ENCODE assay signal across 8 mouse cellular contexts in genomic region chr7:145112146-145112830, GRCm38 (mm10).
DNase-seq lines count a peak whose midpoint lies in the region; ATAC-seq and TF ChIP-seq lines count a peak whose summit lies in the region.

No protein-coding gene starts in this region.

- peak overlapping the region; percentile 51; the same call in 1 of the 2 replicates for H3K4me2 ChIP-seq in liver, embryonic 13.5 days

- H3K9ac ChIP-seq in liver, embryonic 13.5 days = no peak overlapping the region

- no peak overlapping the region for H3K4me3 ChIP-seq in kidney, adult 2 months (ENCODE audit: insufficient read depth, low read depth, low read length)
- H3K4me3 ChIP-seq in embryonic facial prominence, embryonic 10.5 days = no peak overlapping the region
- no peak overlapping the region for H3K4me3 ChIP-seq in liver, embryonic 13.5 days (replicated peaks)

- no peak for ATAC-seq in liver, embryonic 13.5 days (ENCODE audit: low read depth)

- DNase-seq in kidney, adult 2 months = no peak
- no peak for DNase-seq in kidney, postnatal 14 days
- peak; percentile 7 to 9 for DNase-seq in B cell, adult 2 months
- DNase-seq in embryonic facial prominence, embryonic 10.5 days (ENCODE audit: low spot score) = no peak
- DNase-seq in liver, embryonic 13.5 days = no peak
- DNase-seq in cerebellum, adult 9-11 months = no peak
- DNase-seq in frontal cortex, adult 2 months (ENCODE audit: extremely low spot score in 1 of 2, low spot score in 1 of 2) = no peak
- no peak for DNase-seq in gastrocnemius, postnatal 36 days

- no peaks in the 10 kb centered on the region for H3K36me3 ChIP-seq in kidney, adult 2 months (ENCODE audit: control insufficient read depth, insufficient read depth, low read length)
- no peaks in the 10 kb centered on the region for H3K36me3 ChIP-seq in embryonic facial prominence, embryonic 10.5 days (replicated peaks)
- no peaks in the 10 kb centered on the region for H3K36me3 ChIP-seq in liver, embryonic 13.5 days

- H3K4me1 ChIP-seq in kidney, adult 2 months (ENCODE audit: control insufficient read depth, insufficient read depth, low read length) = no peaks in the 10 kb centered on the region
- H3K4me1 ChIP-seq in embryonic facial prominence, embryonic 10.5 days = peaks cover 52% of the 10 kb centered on the region
- peaks cover 34% of the 10 kb centered on the region for H3K4me1 ChIP-seq in liver, embryonic 13.5 days (replicated peaks)

- no peak for TF ChIP-seq POLR2A in kidney, adult 2 months (IDR thresholded peaks at IDR 0.05; ENCODE audit: low read depth, low read length)

- no peaks in the 10 kb centered on the region for H3K27me3 ChIP-seq in kidney, adult 2 months (replicated peaks; ENCODE audit: control insufficient read depth, insufficient read depth, low read length)
- no peaks in the 10 kb centered on the region for H3K27me3 ChIP-seq in embryonic facial prominence, embryonic 10.5 days (replicated peaks; ENCODE audit: low read depth, poor library complexity, severe bottlenecking)
- H3K27me3 ChIP-seq in liver, embryonic 13.5 days = no peaks in the 10 kb centered on the region

- intact Hi-C loops in gastrocnemius, postnatal 36 days (cut with DNase I) = loop anchor here (5.0 kb wide), 1 partner anchor 175 kb away; the partner anchor contains the start of gene Ccnd1

- no peaks in the 10 kb centered on the region for H3K9me3 ChIP-seq in embryonic facial prominence, embryonic 10.5 days
- H3K9me3 ChIP-seq in liver, embryonic 13.5 days (replicated peaks) = no peaks in the 10 kb centered on the region

- no peak for TF ChIP-seq CTCF in kidney, adult 2 months (conservative IDR thresholded peaks at IDR 0.05; ENCODE audit: insufficient read depth, insufficient read length, low read depth, low read length)

- peak overlapping the region; percentile 39 for H3K27ac ChIP-seq in kidney, adult 2 months (ENCODE audit: insufficient read depth, low read depth, low read length)
- peak overlapping the region; percentile 81; the same call in 1 of the 2 replicates for H3K27ac ChIP-seq in embryonic facial prominence, embryonic 10.5 days (replicated peaks)
- H3K27ac ChIP-seq in liver, embryonic 13.5 days = peak overlapping the region; percentile 75

Comparison
In these comparisons a context has a peak if more than half of its experiments do, and no peak if none do; other contexts are left out.
1. DNase-seq: peak in B cell, adult 2 months (2 of 2); none in kidney, adult 2 months (single experiment), kidney, postnatal 14 days (single experiment), embryonic facial prominence, embryonic 10.5 days (single experiment), liver, embryonic 13.5 days (single experiment), cerebellum, adult 9-11 months (single experiment), frontal cortex, adult 2 months (0 of 2) and gastrocnemius, postnatal 36 days (0 of 2).
2. Peak in every context shown above with its lines, with median percentiles within 50 percentile points of each other: H3K27ac ChIP-seq.